Mouse (Mus musculus): Measurements from ENCODE around the gene Lin7a. TPM values are rescaled to one million over a fixed set of nuclear protein-coding genes. Genes with fewer than 3 reads are reported as not detected.
A peak's percentile ranks its signal among the peaks of the same experiment; 100 is the strongest.

The Lin7a gene
- 1.3 and 1.4 TPM in 2 replicates for polyA plus RNA-seq (2015; fragmentation: Nextera tagmentation; extraction: Ambion mirVana)

DNA sequence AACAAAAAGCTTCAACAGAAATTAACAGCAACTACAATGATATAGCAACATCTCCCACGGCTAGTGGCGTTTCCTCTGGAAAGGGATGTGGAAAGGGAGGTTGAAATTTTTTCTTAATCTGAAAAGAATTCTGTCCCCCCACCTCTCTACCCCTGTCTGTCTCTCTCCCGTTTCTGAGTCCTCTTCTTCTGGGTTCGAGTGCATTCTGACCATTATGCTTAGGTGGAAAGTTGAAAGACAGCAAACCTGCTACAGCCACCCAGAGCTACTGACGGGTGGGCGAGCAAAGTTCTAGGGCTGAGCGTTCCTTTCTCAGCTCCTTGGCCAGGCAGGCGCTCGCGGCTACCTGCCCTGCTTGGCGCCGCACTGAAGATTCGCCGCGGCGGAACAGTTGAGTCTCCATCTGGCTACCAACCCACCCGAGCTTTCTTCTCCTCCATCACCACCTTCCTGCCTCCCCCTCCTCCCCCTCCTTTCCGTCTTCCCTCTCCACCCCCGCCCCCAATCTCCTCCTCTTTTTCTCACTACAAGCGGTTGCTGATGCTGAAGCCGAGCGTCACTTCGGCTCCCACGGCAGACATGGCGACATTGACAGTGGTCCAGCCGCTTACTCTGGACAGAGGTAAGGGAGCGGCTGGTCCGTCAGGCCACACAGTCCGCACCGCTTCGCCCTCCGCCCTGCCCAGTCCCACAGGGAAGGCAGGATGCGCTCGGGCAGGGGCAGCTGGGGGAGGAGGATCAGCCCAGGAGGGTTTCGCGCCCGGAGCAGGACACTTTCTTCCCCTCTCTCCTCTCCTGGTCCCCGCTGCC lies at the start of gene Lin7a:
Gene Lin7a, plus strand, starts transcription at position 366 of the 810 bp plus-strand sequence.
- H3K4me3 ChIP-seq (replicated peaks), result peak within 1 kb of the TSS; percentile 52
- peak within 1 kb of the TSS; percentile 25; the same call in 1 of the 2 replicates for H3K9ac ChIP-seq
- no peaks in the 10 kb centered on the region for H3K36me3 ChIP-seq (replicated peaks)
- peak within 1 kb of the TSS; percentile 53; the same call in 1 of the 2 replicates for H3K27ac ChIP-seq (replicated peaks)
- peak within 1 kb of the TSS; percentile 53 for H3K4me2 ChIP-seq
- H3K27me3 ChIP-seq, result peaks cover 21% of the 10 kb centered on the region
- 3% methylated on average over 38 of the region's 38 CpGs for WGBS (ENCODE audit: insufficient replicate concordance)
- H3K4me1 ChIP-seq (replicated peaks), result no peaks in the 10 kb centered on the region
- no peak for ATAC-seq (ENCODE audit: insufficient read depth)
- no peaks in the 10 kb centered on the region for H3K9me3 ChIP-seq (replicated peaks)

- Histone ChIP-seq H3K36me3 (replicated peaks) (no peaks in the 10 kb centered on the region), H3K9ac (no peak overlapping the region), H3K4me2 (no peak overlapping the region), H3K27me3 (no peaks in the 10 kb centered on the region), H3K27ac (replicated peaks) (no peak overlapping the region), H3K9me3 (replicated peaks) (no peaks in the 10 kb centered on the region), H3K4me3 (replicated peaks) (no peak overlapping the region), H3K4me1 (replicated peaks) (no peaks in the 10 kb centered on the region)
- ATAC-seq (ENCODE audit: insufficient read depth), result no peak
- 56% methylated on average over 2 of the region's 2 CpGs for WGBS (ENCODE audit: insufficient replicate concordance)
These were observed 49.8 kb upstream of the Lin7a start for GRCm38 (mm10) chr10:107221726-107222125.

GRCm38 (mm10) chr10:107222406-107223185 lies 48.9 kb upstream of the Lin7a start:
- Histone ChIP-seq H3K27ac (replicated peaks) (no peak overlapping the region), H3K9me3 (replicated peaks) (no peaks in the 10 kb centered on the region), H3K4me2 (no peak overlapping the region), H3K27me3 (no peaks in the 10 kb centered on the region), H3K9ac (no peak overlapping the region), H3K4me1 (replicated peaks) (no peaks in the 10 kb centered on the region), H3K36me3 (replicated peaks) (no peaks in the 10 kb centered on the region), H3K4me3 (replicated peaks) (no peak overlapping the region)
- 66% methylated on average over 8 of the region's 8 CpGs for WGBS (ENCODE audit: insufficient replicate concordance)
- ATAC-seq (ENCODE audit: insufficient read depth), result no peak

GRCm38 (mm10) chr10:107223186-107223440 lies 48.4 kb upstream of the Lin7a start:
- Histone ChIP-seq H3K27me3 (no peaks in the 10 kb centered on the region), H3K36me3 (replicated peaks) (no peaks in the 10 kb centered on the region), H3K4me3 (replicated peaks) (no peak overlapping the region), H3K4me1 (replicated peaks) (no peaks in the 10 kb centered on the region), H3K9me3 (replicated peaks) (no peaks in the 10 kb centered on the region), H3K27ac (replicated peaks) (no peak overlapping the region), H3K9ac (no peak overlapping the region), H3K4me2 (no peak overlapping the region)
- ATAC-seq (ENCODE audit: insufficient read depth), result no peak
- 65% methylated on average over 3 of the region's 3 CpGs for WGBS (ENCODE audit: insufficient replicate concordance)

DNA sequence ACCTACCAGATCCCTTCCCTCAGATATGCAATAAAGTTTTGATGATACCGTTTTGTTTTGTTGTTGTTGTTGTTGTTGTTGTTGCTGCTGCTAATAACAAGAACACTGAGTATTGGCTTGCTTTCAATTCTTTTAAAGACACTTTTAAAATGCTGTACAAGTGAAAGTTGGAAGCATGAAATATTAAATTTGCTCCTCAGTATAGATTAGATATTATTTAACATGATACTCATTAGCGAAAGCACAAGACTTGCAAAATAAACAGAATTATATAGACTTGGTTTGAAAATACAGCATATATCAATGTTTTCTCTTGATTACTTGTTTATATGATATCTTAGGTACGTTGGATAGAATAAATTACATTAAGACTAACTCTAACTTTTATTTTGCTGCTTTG lies 47.7 kb upstream of the Lin7a start:
- Histone ChIP-seq H3K27me3 (no peaks in the 10 kb centered on the region), H3K4me2 (no peak overlapping the region), H3K9ac (no peak overlapping the region), H3K27ac (replicated peaks) (no peak overlapping the region), H3K4me1 (replicated peaks) (no peaks in the 10 kb centered on the region), H3K9me3 (replicated peaks) (no peaks in the 10 kb centered on the region), H3K36me3 (replicated peaks) (no peaks in the 10 kb centered on the region), H3K4me3 (replicated peaks) (no peak overlapping the region)
- 64% methylated on average over 3 of the region's 3 CpGs for WGBS (ENCODE audit: insufficient replicate concordance)
- ATAC-seq (ENCODE audit: insufficient read depth), result no peak

DNA sequence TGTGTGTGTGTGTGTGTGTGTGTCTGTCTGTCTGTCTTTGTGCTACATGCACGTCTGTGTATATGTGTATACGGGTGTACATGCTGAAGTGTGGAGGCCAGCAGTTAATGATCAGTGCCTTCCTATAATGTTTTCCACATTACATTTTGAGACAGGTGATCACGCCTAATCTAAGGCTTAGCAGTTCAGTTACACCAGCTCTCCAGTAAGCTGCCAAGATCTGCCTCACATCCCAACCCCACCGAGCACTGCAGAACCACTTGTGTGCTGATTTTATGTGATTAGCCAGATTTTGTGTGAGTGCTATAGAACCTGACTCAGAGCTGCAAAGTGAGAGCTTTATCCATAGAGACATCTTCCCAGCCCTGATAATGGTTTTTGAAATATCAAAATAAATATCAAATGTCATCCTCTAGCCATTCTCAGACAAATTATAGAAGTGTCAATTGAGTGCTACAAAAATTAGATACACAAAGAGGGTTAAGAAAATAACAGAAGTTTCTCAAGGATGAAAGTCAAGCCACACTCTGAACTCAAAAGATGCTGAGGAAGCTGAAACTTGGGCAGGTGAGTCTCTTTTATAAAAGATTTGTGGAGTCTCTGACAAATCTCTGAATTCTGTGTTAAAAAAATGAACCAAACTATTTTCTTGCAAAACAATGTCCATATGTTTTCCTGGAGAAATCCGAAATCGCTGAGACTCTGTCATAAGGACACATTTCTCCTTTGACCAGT lies 46.7 kb upstream of the Lin7a start:
- H3K27me3 ChIP-seq, result no peaks in the 10 kb centered on the region
- no peak for ATAC-seq (ENCODE audit: insufficient read depth)
- no peak overlapping the region for H3K4me2 ChIP-seq
- no peak overlapping the region for H3K4me3 ChIP-seq (replicated peaks)
- H3K36me3 ChIP-seq (replicated peaks), result no peaks in the 10 kb centered on the region
- no peaks in the 10 kb centered on the region for H3K4me1 ChIP-seq (replicated peaks)
- no peak overlapping the region for H3K27ac ChIP-seq (replicated peaks)
- H3K9me3 ChIP-seq (replicated peaks), result no peaks in the 10 kb centered on the region
- 72% methylated on average over 6 of the region's 6 CpGs for WGBS (ENCODE audit: insufficient replicate concordance)
- H3K9ac ChIP-seq, result no peak overlapping the region

DNA sequence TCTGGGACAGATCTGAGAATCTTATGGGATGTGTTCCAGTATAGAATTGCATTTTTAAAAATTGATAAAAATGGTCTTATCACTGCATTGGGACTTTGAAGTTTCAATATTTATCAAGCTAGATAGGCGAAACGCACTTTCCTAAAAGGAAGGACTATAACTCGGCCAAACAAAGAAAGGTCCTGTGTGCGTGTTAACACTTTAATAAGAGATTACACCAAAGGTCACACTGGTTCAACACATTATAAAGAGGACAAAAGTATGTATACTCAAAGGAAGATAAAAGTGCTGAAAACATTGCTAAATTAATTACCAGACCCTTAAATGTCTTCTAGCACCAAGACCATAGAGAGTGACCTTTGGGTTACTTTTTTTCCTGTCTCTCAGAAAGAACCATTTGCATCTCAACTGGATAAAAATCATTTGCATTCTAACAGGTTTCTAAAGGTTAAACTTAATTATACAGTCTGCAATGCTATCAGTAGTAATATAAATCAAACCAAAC lies 46.1 kb upstream of the Lin7a start:
- 79% methylated on average over 4 of the region's 4 CpGs for whole genome bisulfite sequencing (ENCODE audit: insufficient replicate concordance)
- no peak overlapping the region for H3K4me2 ChIP-seq
- H3K4me1 ChIP-seq (replicated peaks), result no peaks in the 10 kb centered on the region
- ATAC-seq (ENCODE audit: insufficient read depth), result no peak
- H3K27me3 ChIP-seq, result no peaks in the 10 kb centered on the region
- no peak overlapping the region for H3K9ac ChIP-seq
- no peak overlapping the region for H3K4me3 ChIP-seq (replicated peaks)
- H3K27ac ChIP-seq (replicated peaks), result no peak overlapping the region
- no peaks in the 10 kb centered on the region for H3K9me3 ChIP-seq (replicated peaks)
- no peaks in the 10 kb centered on the region for H3K36me3 ChIP-seq (replicated peaks)

- Histone ChIP-seq H3K4me1 (replicated peaks) (no peaks in the 10 kb centered on the region), H3K4me2 (no peak overlapping the region), H3K4me3 (replicated peaks) (no peak overlapping the region), H3K27me3 (no peaks in the 10 kb centered on the region), H3K36me3 (replicated peaks) (no peaks in the 10 kb centered on the region), H3K9me3 (replicated peaks) (no peaks in the 10 kb centered on the region), H3K9ac (no peak overlapping the region), H3K27ac (replicated peaks) (no peak overlapping the region)
- no peak for ATAC-seq (ENCODE audit: insufficient read depth)
- WGBS (ENCODE audit: insufficient replicate concordance), result 60% methylated on average over 4 of the region's 4 CpGs
These were observed 45.6 kb upstream of the Lin7a start for GRCm38 (mm10) chr10:107225871-107226270.

GRCm38 (mm10) chr10:107227901-107228300 lies 43.6 kb upstream of the Lin7a start:
- no peak overlapping the region for H3K9ac ChIP-seq
- H3K9me3 ChIP-seq (replicated peaks), result no peaks in the 10 kb centered on the region
- H3K4me3 ChIP-seq (replicated peaks), result no peak overlapping the region
- H3K36me3 ChIP-seq (replicated peaks), result no peaks in the 10 kb centered on the region
- no peaks in the 10 kb centered on the region for H3K4me1 ChIP-seq (replicated peaks)
- no peaks in the 10 kb centered on the region for H3K27me3 ChIP-seq
- no peak overlapping the region for H3K27ac ChIP-seq (replicated peaks)
- no peak overlapping the region for H3K4me2 ChIP-seq
- no peak for ATAC-seq (ENCODE audit: insufficient read depth)
- 82% methylated on average over 1 of the region's 1 CpGs for WGBS (ENCODE audit: insufficient replicate concordance)

DNA sequence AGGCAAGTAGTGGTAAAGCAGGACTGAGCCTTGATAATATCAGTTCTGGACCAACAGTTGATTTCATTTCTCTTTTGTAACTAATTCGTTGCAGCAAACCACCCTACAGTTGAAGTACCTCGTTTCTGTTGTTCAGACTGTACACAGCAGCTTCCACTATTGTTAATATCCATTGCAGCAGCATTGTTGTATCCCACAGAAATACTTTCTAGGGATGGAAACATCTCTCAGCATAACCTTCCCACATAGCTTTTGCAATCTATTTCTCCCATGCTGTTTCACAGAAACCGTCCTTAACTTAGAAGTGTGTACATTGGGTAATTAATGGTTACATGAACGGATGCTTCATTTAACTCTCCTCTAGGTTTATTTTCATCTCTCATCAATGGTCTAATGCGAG lies 42.7 kb upstream of the Lin7a start:
- no peak overlapping the region for H3K9ac ChIP-seq
- no peaks in the 10 kb centered on the region for H3K9me3 ChIP-seq (replicated peaks)
- H3K4me2 ChIP-seq, result no peak overlapping the region
- H3K27me3 ChIP-seq, result no peaks in the 10 kb centered on the region
- no peak for ATAC-seq (ENCODE audit: insufficient read depth)
- H3K4me3 ChIP-seq (replicated peaks), result no peak overlapping the region
- H3K36me3 ChIP-seq (replicated peaks), result no peaks in the 10 kb centered on the region
- no peaks in the 10 kb centered on the region for H3K4me1 ChIP-seq (replicated peaks)
- 56% methylated on average over 5 of the region's 5 CpGs for WGBS (ENCODE audit: insufficient replicate concordance)
- no peak overlapping the region for H3K27ac ChIP-seq (replicated peaks)

DNA sequence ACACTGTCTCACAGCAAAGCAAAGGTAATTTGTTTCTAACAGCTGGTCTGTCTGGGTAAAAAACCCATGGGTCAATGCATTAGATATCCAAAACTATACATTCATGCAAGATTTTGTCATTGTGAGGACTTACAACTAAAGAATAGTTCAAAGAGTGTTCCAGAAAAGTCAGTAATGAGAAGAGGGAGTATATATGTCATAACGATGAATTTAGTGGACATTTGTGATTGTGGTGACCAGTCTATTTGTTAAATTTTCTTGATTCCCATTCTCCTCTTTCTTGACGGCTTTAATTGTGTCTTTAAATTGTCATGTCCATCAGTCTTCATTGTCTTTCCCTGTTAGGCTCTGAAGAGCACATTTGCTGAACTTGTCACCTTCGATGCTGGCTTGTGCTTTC lies 42.1 kb upstream of the Lin7a start:
- WGBS (ENCODE audit: insufficient replicate concordance), result 52% methylated on average over 3 of the region's 3 CpGs
- ATAC-seq (ENCODE audit: insufficient read depth), result no peak
- no peak overlapping the region for H3K4me3 ChIP-seq (replicated peaks)

More for the DNA sequence above, 42.1 kb upstream of the Lin7a start:
- Histone ChIP-seq H3K27me3 (no peaks in the 10 kb centered on the region), H3K4me1 (replicated peaks) (no peaks in the 10 kb centered on the region), H3K27ac (replicated peaks) (no peak overlapping the region), H3K36me3 (replicated peaks) (no peaks in the 10 kb centered on the region), H3K9me3 (replicated peaks) (no peaks in the 10 kb centered on the region), H3K4me2 (no peak overlapping the region), H3K9ac (no peak overlapping the region)

All from liver, embryonic 15.5 days (tissue).